Mouse (Mus musculus) limb, embryonic 15.5 days (tissue): ENCODE data around the gene Gm20422. TPM values are rescaled to one million over a fixed set of nuclear protein-coding genes. Genes with fewer than 3 reads are reported as not detected.

ENCODE experiments used
- ATAC-seq: fragments of 200-750 bp; cut with Nextera tagmentation; 2 replicates; pipeline ENCODE4 v1.8.0; 2017; ENCODE audit warnings: low read depth, moderate TSS enrichment; ENCODE audit not compliant: insufficient number of reproducible peaks, low FRiP score, low TSS enrichment
- H3K27ac ChIP-seq: fragments of 300-500 bp; sonication (generic); 2 replicates; pipeline ENCODE4 v1.5.1; 2015; ENCODE audit warnings: moderate library complexity, mild to moderate bottlenecking, inconsistent platforms
- H3K27me3 ChIP-seq: fragments of 300-500 bp; sonication (generic); 2 replicates; pipeline ENCODE4 v1.6.1; 2015; ENCODE audit warnings: inconsistent platforms
- H3K36me3 ChIP-seq: fragments of 300-500 bp; sonication (generic); 2 replicates; pipeline ENCODE4 v1.6.1; 2015; ENCODE audit warnings: inconsistent platforms
- H3K4me1 ChIP-seq: fragments of 300-500 bp; sonication (generic); 2 replicates; pipeline ENCODE4 v1.6.1; 2015; ENCODE audit warnings: inconsistent platforms
- H3K4me2 ChIP-seq: fragments of 300-500 bp; sonication (generic); 2 replicates; pipeline ENCODE4 v1.6.1; 2015; ENCODE audit warnings: mild to moderate bottlenecking, inconsistent platforms
- H3K4me3 ChIP-seq: fragments of 300-500 bp; sonication (generic); 2 replicates; pipeline ENCODE4 v1.5.1; 2015; ENCODE audit warnings: mild to moderate bottlenecking, inconsistent platforms
- H3K9ac ChIP-seq: fragments of 300-500 bp; sonication (generic); 2 replicates; pipeline ENCODE4 v1.6.1; 2015; ENCODE audit warnings: inconsistent platforms
- H3K9me3 ChIP-seq: fragments of 300-500 bp; sonication (generic); 2 replicates; pipeline ENCODE4 v1.6.1; 2016; ENCODE audit warnings: inconsistent platforms
- WGBS: fragments of 180-500 bp; shearing (Covaris S2); methylation state at CpG from one replicate; pipeline ENCODE4 v1.1.7; 2015; 5-methylcytosine and 5-hydroxymethylcytosine counted together
- polyA plus RNA-seq: library from polyadenylated mRNA; unstranded; fragments of >200 nt; fragmentation: Nextera tagmentation; extraction: Ambion mirVana; gene quantifications from 2 replicates; pipeline ENCODE4 v1.2.1, GENCODE M21; 2015

Gm20422 gene
- polyA plus RNA-seq, result 0.66 TPM in 1 of 2 replicates, not detected in the other

GRCm38 (mm10) chr8:69774503-69775148 is at the start of gene Gm20422:
Gene Gm20422, minus strand, starts transcription at chr8:69774886.
- H3K36me3 ChIP-seq, result peaks cover 8% of the 10 kb centered on the region; the same call in 1 of the 2 replicates
- H3K9ac ChIP-seq, result peak within 1 kb of the TSS; percentile 94
- peak within 1 kb of the TSS; percentile 74 for H3K4me3 ChIP-seq
- H3K27me3 ChIP-seq, result no peaks in the 10 kb centered on the region
- peak within 1 kb of the TSS; percentile 100 for H3K27ac ChIP-seq
- peak within 1 kb of the TSS; percentile 50 for H3K4me2 ChIP-seq
- under 1% methylated on average over 41 of the region's 41 CpGs for WGBS
- peaks cover 17% of the 10 kb centered on the region for H3K4me1 ChIP-seq
- ATAC-seq, result peak; percentile 99
- no peaks in the 10 kb centered on the region for H3K9me3 ChIP-seq

- ATAC-seq, result peak; percentile 59
- WGBS, result 2% methylated on average over 32 of the region's 35 CpGs
Observed at GRCm38 (mm10) chr8:69822386-69823191, 47.9 kb upstream of the Gm20422 start, which contains the start of gene Lpar2. Gene Lpar2, plus strand, starts transcription at chr8:69822429.

GRCm38 (mm10) chr8:69821971-69822385 is 47.3 kb upstream of the Gm20422 start:
- H3K27me3 ChIP-seq, result no peaks in the 10 kb centered on the region
- H3K4me1 ChIP-seq, result peaks cover 31% of the 10 kb centered on the region
- under 1% methylated on average over 13 of the region's 22 CpGs for WGBS
- H3K4me2 ChIP-seq, result peak overlapping the region; percentile 69
- no peaks in the 10 kb centered on the region for H3K9me3 ChIP-seq
- 0 out of 2 replicates have a peak, but pooled peaks have one; percentile 5 for ATAC-seq
- 0 out of 2 replicates have a peak overlapping the region, but pooled peaks have one; percentile 20 for H3K9ac ChIP-seq
- H3K27ac ChIP-seq, result peak overlapping the region; percentile 68
- peak overlapping the region; percentile 65 for H3K4me3 ChIP-seq
- H3K36me3 ChIP-seq, result peaks cover 41% of the 10 kb centered on the region

More at GRCm38 (mm10) chr8:69822386-69823191, 47.9 kb upstream of the Gm20422 start, which contains the start of gene Lpar2:
- peak within 1 kb of the TSS; percentile 68 for H3K27ac ChIP-seq
- peak within 1 kb of the TSS; percentile 69 for H3K4me2 ChIP-seq
- H3K9me3 ChIP-seq, result no peaks in the 10 kb centered on the region
- peak within 1 kb of the TSS; percentile 65 for H3K4me3 ChIP-seq
- H3K9ac ChIP-seq, result peak within 1 kb of the TSS; percentile 57
- peaks cover 39% of the 10 kb centered on the region for H3K36me3 ChIP-seq
- H3K27me3 ChIP-seq, result no peaks in the 10 kb centered on the region
- peaks cover 31% of the 10 kb centered on the region for H3K4me1 ChIP-seq

GRCm38 (mm10) chr8:69820466-69820865 is 45.8 kb upstream of the Gm20422 start:
- Histone ChIP-seq H3K4me2 (no peak overlapping the region), H3K4me1 (peaks cover 31% of the 10 kb centered on the region), H3K9ac (no peak overlapping the region), H3K27me3 (no peaks in the 10 kb centered on the region), H3K4me3 (no peak overlapping the region), H3K27ac (no peak overlapping the region), H3K36me3 (peaks cover 43% of the 10 kb centered on the region), H3K9me3 (no peaks in the 10 kb centered on the region)
- ATAC-seq, result no peak
- 80% methylated on average over 9 of the region's 9 CpGs for WGBS

- Histone ChIP-seq H3K27ac (no peak overlapping the region), H3K36me3 (peaks cover 69% of the 10 kb centered on the region), H3K9ac (no peak overlapping the region), H3K4me2 (no peak overlapping the region), H3K9me3 (no peaks in the 10 kb centered on the region), H3K4me1 (no peaks in the 10 kb centered on the region), H3K4me3 (no peak overlapping the region), H3K27me3 (no peaks in the 10 kb centered on the region)
- WGBS, result 90% methylated on average over 4 of the region's 4 CpGs
- ATAC-seq, result 0 out of 2 replicates have a peak, but pooled peaks have one; percentile 21
Observed at GRCm38 (mm10) chr8:69815396-69815795, 40.7 kb upstream of the Gm20422 start.

GRCm38 (mm10) chr8:69814881-69815280 is 40.2 kb upstream of the Gm20422 start:
- ATAC-seq, result no peak
- H3K4me1 ChIP-seq, result no peaks in the 10 kb centered on the region
- WGBS, result 79% methylated on average over 2 of the region's 2 CpGs
- H3K36me3 ChIP-seq, result peaks cover 72% of the 10 kb centered on the region
- no peak overlapping the region for H3K9ac ChIP-seq
- H3K9me3 ChIP-seq, result no peaks in the 10 kb centered on the region
- H3K27me3 ChIP-seq, result no peaks in the 10 kb centered on the region
- H3K27ac ChIP-seq, result no peak overlapping the region
- no peak overlapping the region for H3K4me2 ChIP-seq
- H3K4me3 ChIP-seq, result no peak overlapping the region

- Histone ChIP-seq H3K4me3 (no peak overlapping the region), H3K27me3 (no peaks in the 10 kb centered on the region), H3K36me3 (peaks cover 67% of the 10 kb centered on the region), H3K4me1 (peaks cover 12% of the 10 kb centered on the region), H3K9ac (no peak overlapping the region), H3K27ac (no peak overlapping the region), H3K4me2 (no peak overlapping the region; the same call in 1 of the 2 replicates), H3K9me3 (no peaks in the 10 kb centered on the region)
- ATAC-seq, result no peak
- WGBS, result 60% methylated on average over 3 of the region's 3 CpGs
Observed at GRCm38 (mm10) chr8:69809820-69810219, 35.1 kb upstream of the Gm20422 start.

GRCm38 (mm10) chr8:69808864-69809403 is 34.2 kb upstream of the Gm20422 start:
- no peaks in the 10 kb centered on the region for H3K27me3 ChIP-seq
- H3K36me3 ChIP-seq, result peaks cover 67% of the 10 kb centered on the region
- H3K4me3 ChIP-seq, result peak overlapping the region; percentile 54
- H3K9ac ChIP-seq, result peak overlapping the region; percentile 55
- ATAC-seq, result no peak
- H3K4me2 ChIP-seq, result peak overlapping the region; percentile 88
- H3K4me1 ChIP-seq, result peaks cover 12% of the 10 kb centered on the region
- WGBS, result under 1% methylated on average over 23 of the region's 23 CpGs
- H3K27ac ChIP-seq, result peak overlapping the region; percentile 38; the same call in 1 of the 2 replicates
- H3K9me3 ChIP-seq, result no peaks in the 10 kb centered on the region

GRCm38 (mm10) chr8:69808094-69808863 is 33.6 kb upstream of the Gm20422 start, which contains the start of gene Gmip:
Gene Gmip, plus strand, starts transcription at chr8:69808679.
- H3K4me3 ChIP-seq, result peak within 1 kb of the TSS; percentile 54
- peak within 1 kb of the TSS; percentile 38 for H3K27ac ChIP-seq
- H3K27me3 ChIP-seq, result no peaks in the 10 kb centered on the region
- H3K4me2 ChIP-seq, result peak within 1 kb of the TSS; percentile 88
- peaks cover 12% of the 10 kb centered on the region for H3K4me1 ChIP-seq
- 6% methylated on average over 28 of the region's 28 CpGs for WGBS
- no peaks in the 10 kb centered on the region for H3K9me3 ChIP-seq
- H3K36me3 ChIP-seq, result peaks cover 67% of the 10 kb centered on the region
- ATAC-seq, result peak; percentile 71
- H3K9ac ChIP-seq, result peak within 1 kb of the TSS; percentile 55

GRCm38 (mm10) chr8:69807236-69807635 is 32.5 kb upstream of the Gm20422 start:
- H3K4me1 ChIP-seq, result peaks cover 12% of the 10 kb centered on the region
- WGBS, result 90% methylated on average over 5 of the region's 5 CpGs
- no peaks in the 10 kb centered on the region for H3K27me3 ChIP-seq
- no peak overlapping the region for H3K27ac ChIP-seq
- no peak overlapping the region for H3K9ac ChIP-seq
- H3K9me3 ChIP-seq, result no peaks in the 10 kb centered on the region
- no peak for ATAC-seq
- H3K4me3 ChIP-seq, result no peak overlapping the region
- peaks cover 75% of the 10 kb centered on the region for H3K36me3 ChIP-seq
- H3K4me2 ChIP-seq, result no peak overlapping the region

GRCm38 (mm10) chr8:69805491-69805890 is 30.8 kb upstream of the Gm20422 start:
- H3K27me3 ChIP-seq, result no peaks in the 10 kb centered on the region
- no peak overlapping the region for H3K27ac ChIP-seq
- no peak for ATAC-seq
- H3K9ac ChIP-seq, result no peak overlapping the region
- peaks cover 80% of the 10 kb centered on the region for H3K36me3 ChIP-seq
- no peak overlapping the region for H3K4me3 ChIP-seq
- WGBS, result 94% methylated on average over 9 of the region's 9 CpGs
- peaks cover 12% of the 10 kb centered on the region for H3K4me1 ChIP-seq
- no peak overlapping the region for H3K4me2 ChIP-seq
- no peaks in the 10 kb centered on the region for H3K9me3 ChIP-seq
